Mouse (Mus musculus): ENCODE measurements at regions not wholly inside any gene's neighbourhood (a gene's known extent, or its start where the extent isn't known, plus 50 kb on each side); places are given as distances from the start of the nearest gene placed in this dataset.

DNA sequence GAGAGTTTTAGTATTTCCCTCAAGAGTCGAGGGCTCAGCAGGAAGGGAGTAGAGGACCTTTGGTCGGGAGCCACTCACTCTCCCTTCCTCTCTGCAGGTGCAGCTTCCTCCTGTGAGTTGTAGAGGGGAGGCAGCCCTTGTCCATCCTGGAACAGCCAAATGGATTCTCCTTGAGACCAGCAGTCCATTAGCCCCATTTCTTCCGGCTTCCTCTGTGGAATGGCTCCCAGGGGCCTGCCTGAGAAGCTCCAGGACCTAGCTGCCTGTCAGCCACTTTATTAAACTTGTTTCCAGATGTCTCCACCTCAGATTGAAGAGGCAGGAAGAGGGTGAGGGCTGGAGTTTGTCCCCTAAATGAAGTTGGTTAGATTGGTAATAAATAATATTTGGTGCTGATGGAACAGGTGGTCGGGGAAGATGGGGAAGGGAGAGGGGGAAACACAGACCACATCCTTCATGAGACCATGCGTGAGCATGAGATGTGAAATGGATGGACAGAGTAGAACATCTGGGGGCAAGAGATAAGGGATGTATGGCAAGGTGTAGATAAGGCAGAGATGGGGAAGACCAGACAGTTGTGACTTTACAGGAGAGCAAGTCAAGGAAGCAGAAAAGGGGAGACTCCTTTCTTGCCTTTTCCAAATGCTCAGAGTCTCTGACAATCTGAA is 56.7 kb upstream of the Tnp1 start:
- ATAC-seq (ENCODE audit: extremely low read depth, insufficient number of reproducible peaks, low FRiP score, poor library complexity, severe bottlenecking), result no peak

DNA sequence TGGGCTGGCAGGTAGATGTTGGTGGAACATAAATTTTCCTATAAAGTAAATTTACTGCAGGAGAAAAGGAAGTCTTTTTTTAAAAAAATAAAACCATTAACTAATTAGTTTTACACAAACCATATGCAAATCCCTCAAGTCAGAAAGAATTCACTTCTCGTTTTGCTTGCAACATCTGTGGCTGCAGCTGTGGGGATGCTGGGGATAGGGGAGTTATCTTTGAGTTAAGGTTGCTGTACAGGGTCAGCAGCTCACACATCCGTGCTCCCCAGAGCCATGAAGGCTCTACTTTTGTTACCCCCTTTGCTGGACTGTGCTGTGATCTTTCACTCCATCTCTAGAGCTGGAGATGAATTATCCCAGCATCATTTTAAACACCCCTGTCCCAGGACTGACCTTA is 54.4 kb upstream of the Tnp1 start:
- ATAC-seq (ENCODE audit: extremely low read depth, insufficient number of reproducible peaks, low FRiP score, poor library complexity, severe bottlenecking), result no peak
